Comparison of ENCODE assay signal across 30 mouse cellular contexts in the genomic region with DNA sequence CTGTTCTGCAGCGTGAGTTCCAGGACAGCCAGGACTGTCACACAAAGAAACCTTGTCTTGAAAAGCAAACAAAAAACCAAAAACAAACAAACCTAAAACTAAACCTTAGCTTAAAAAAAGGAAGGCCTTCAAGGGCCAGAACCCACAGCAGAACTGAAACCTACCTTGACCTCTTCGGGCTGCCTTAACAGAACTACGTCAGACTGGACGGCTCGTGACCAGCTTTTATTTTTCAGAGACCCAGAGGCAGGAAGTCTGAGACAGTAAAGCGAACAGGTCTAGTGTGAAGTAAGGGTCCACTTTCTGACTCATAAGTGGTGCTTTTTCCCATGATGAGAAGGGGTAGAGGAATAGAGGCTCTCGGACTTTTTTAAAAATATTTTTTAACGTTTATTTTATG. TPM values are rescaled to one million over a fixed set of nuclear protein-coding genes. Genes with fewer than 3 reads are reported as not detected.
DNase-seq lines count a peak whose midpoint lies in the region; ATAC-seq and TF ChIP-seq lines count a peak whose summit lies in the region.
"Had no signal": no experiment of that assay in that cellular context is flagged by ENCODE, and none has a peak within 500 bp of the region (broad histone marks: within the 10 kb centered on the region; RNA-seq: fewer than 3 reads in every experiment).

No protein-coding gene starts in this region.

- no peaks in the 10 kb centered on the region for H3K4me1 ChIP-seq in lung, adult 2 months (ENCODE audit: control insufficient read depth, insufficient read depth, low read length)
- H3K4me1 ChIP-seq in bone marrow, adult 2 months (ENCODE audit: control insufficient read depth, insufficient read depth, low read length), result no peaks in the 10 kb centered on the region; the same call in 1 of the 2 replicates
- H3K4me1 ChIP-seq in hindbrain, postnatal 0 days (ENCODE audit: insufficient read depth, low read length), result no peaks in the 10 kb centered on the region
- H3K4me1 ChIP-seq: hindbrain, embryonic 15.5 days; midbrain, embryonic 13.5 days; neural tube, embryonic 15.5 days had no signal

- H3K4me3 ChIP-seq in lung, adult 2 months (replicated peaks; ENCODE audit: extremely low read depth, low read depth, low read length), result no peak overlapping the region
- H3K4me3 ChIP-seq in bone marrow, adult 2 months (replicated peaks; ENCODE audit: control insufficient read depth, low read depth, low read length), result no peak overlapping the region
- H3K4me3 ChIP-seq in hindbrain, postnatal 0 days (ENCODE audit: low read length), result no peak overlapping the region
- H3K4me3 ChIP-seq: erythroblast, embryonic 14.5 days; gastrocnemius, adult 2 months; hindbrain, embryonic 10.5 days; hindbrain, embryonic 15.5 days; liver, embryonic 15.5 days; midbrain, embryonic 13.5 days; neural tube, embryonic 15.5 days had no signal

- peak overlapping the region; percentile 61; the same call in 1 of the 2 replicates for H3K27ac ChIP-seq in bone marrow, adult 2 months (ENCODE audit: control insufficient read depth, insufficient read depth, low read depth, low read length, poor library complexity)
- H3K27ac ChIP-seq in hindbrain, postnatal 0 days, result no peak overlapping the region
- H3K27ac ChIP-seq: gastrocnemius, adult 2 months; hindbrain, embryonic 10.5 days; hindbrain, embryonic 15.5 days; liver, embryonic 15.5 days; midbrain, embryonic 13.5 days; neural tube, embryonic 15.5 days had no signal

- no peaks in the 10 kb centered on the region for H3K9me3 ChIP-seq in hindbrain, postnatal 0 days (ENCODE audit: low read length)
- H3K9me3 ChIP-seq: hindbrain, embryonic 10.5 days; hindbrain, embryonic 15.5 days; liver, embryonic 15.5 days; midbrain, embryonic 13.5 days; neural tube, embryonic 15.5 days had no signal

- TF ChIP-seq CTCF in lung, adult 2 months (IDR thresholded peaks at IDR 0.05; ENCODE audit: insufficient read depth, low read length), result no peak
- TF ChIP-seq CTCF in bone marrow, adult 2 months (IDR thresholded peaks at IDR 0.05; ENCODE audit: control insufficient read depth, insufficient read depth, low read length), result no peak
- TF ChIP-seq CTCF in hindbrain, postnatal 0 days (IDR thresholded peaks at IDR 0.05; ENCODE audit: low read depth), result no peak

- TF ChIP-seq POLR2A in lung, adult 2 months (IDR thresholded peaks at IDR 0.05; ENCODE audit: borderline replicate concordance, extremely low read depth, low read depth, low read length), result no peak
- TF ChIP-seq POLR2A in bone marrow, adult 2 months (IDR thresholded peaks at IDR 0.05; ENCODE audit: borderline replicate concordance, control insufficient read depth, low read depth, low read length), result no peak

- H3K9ac ChIP-seq in hindbrain, postnatal 0 days (replicated peaks; ENCODE audit: low read length), result no peak overlapping the region
- H3K9ac ChIP-seq: hindbrain, embryonic 15.5 days; liver, embryonic 15.5 days; midbrain, embryonic 13.5 days; neural tube, embryonic 15.5 days had no signal

- H3K27me3 ChIP-seq in hindbrain, postnatal 0 days (ENCODE audit: insufficient read depth, low read length), result no peaks in the 10 kb centered on the region
- H3K27me3 ChIP-seq: hindbrain, embryonic 15.5 days; liver, embryonic 15.5 days; midbrain, embryonic 13.5 days; neural tube, embryonic 15.5 days; Patski had no signal

- no peak overlapping the region for H3K4me2 ChIP-seq in hindbrain, postnatal 0 days (ENCODE audit: low read depth, low read length)
- H3K4me2 ChIP-seq: hindbrain, embryonic 15.5 days; liver, embryonic 15.5 days; midbrain, embryonic 13.5 days; neural tube, embryonic 15.5 days had no signal

- 64% methylated on average over 8 of the region's 8 CpGs for WGBS in lung, adult 2 months
- 71% methylated on average over 8 of the region's 8 CpGs for WGBS in bone marrow, adult 2 months
- 85% methylated on average over 8 of the region's 8 CpGs for WGBS in hindbrain, postnatal 0 days

- peak; percentile 39 for DNase-seq in lung, postnatal 36 days
- DNase-seq in lung, adult 2 months, result no peak
- peak; percentile 70 to 73 for DNase-seq in B cell, adult 2 months
- no peak for DNase-seq in hindbrain, postnatal 0 days (ENCODE audit: low spot score)
- DNase-seq in thymus, postnatal 10 days (ENCODE audit: low spot score in 2 of 2), result no peak
- DNase-seq: adrenal gland, postnatal 10 days; cerebellum, adult 11-12 months; cerebellum, postnatal 14 days; gastrocnemius, postnatal 36 days; heart, postnatal 14 days; kidney, adult 18-20 months; kidney, postnatal 36 days; layer of hippocampus, postnatal 36 days; left cerebral cortex, postnatal 4 days; liver; lung, postnatal 4 days; right cerebral cortex, adult 18-20 months; right cerebral cortex, postnatal 4 days; thymus, postnatal 14 days had no signal

- peak; percentile 23; the same call in 1 of the 2 replicates for ATAC-seq in neutrophil, adult 5-6 weeks (ENCODE audit: extremely low read depth, insufficient number of reproducible peaks, low FRiP score, poor library complexity, severe bottlenecking)
- no peak for ATAC-seq in hindbrain, postnatal 0 days
- ATAC-seq: forebrain, embryonic 16.5 days; midbrain, embryonic 13.5 days; Patski had no signal

- H3K36me3 ChIP-seq in hindbrain, postnatal 0 days (ENCODE audit: insufficient read depth, low read length), result no peaks in the 10 kb centered on the region
- H3K36me3 ChIP-seq: hindbrain, embryonic 10.5 days; hindbrain, embryonic 15.5 days; liver, embryonic 15.5 days; midbrain, embryonic 13.5 days; neural tube, embryonic 15.5 days had no signal

RNA-seq across cellular contexts. Expression of gene Capzb, which starts 26.5 kb away (rescaled TPM):
- 152 and 172 TPM in 2 replicates for polyA plus RNA-seq in lung, adult 2 months (2012; rRNA removed)
- polyA plus RNA-seq in bone marrow, adult 2 months (2011; ENCODE audit: insufficient read depth, insufficient read length, low replicate concordance, missing spikeins), result 104 and 160 TPM in 2 replicates
- total RNA-seq in neutrophil, adult 5-6 weeks (2017), result 169 and 180 TPM in 2 replicates
- 86.6 and 88.5 TPM in 2 replicates for total RNA-seq in hindbrain, postnatal 0 days (2014; rRNA removed)
- polyA plus RNA-seq in hindbrain, postnatal 0 days (2015; fragmentation: Nextera tagmentation; extraction: Ambion mirVana), result 310 and 315 TPM in 2 replicates

RNA-seq across cellular contexts. Expression of gene Minos1, which starts 35.3 kb away (rescaled TPM):
- 29.7 and 37.7 TPM in 2 replicates for polyA plus RNA-seq in lung, adult 2 months (2012; rRNA removed)
- polyA plus RNA-seq in bone marrow, adult 2 months (2011; ENCODE audit: insufficient read depth, insufficient read length, low replicate concordance, missing spikeins), result 135 and 195 TPM in 2 replicates
- 66.9 and 68.0 TPM in 2 replicates for total RNA-seq in neutrophil, adult 5-6 weeks (2017)
- total RNA-seq in hindbrain, postnatal 0 days (2014; rRNA removed), result 17.1 and 19.1 TPM in 2 replicates
- 462 and 467 TPM in 2 replicates for polyA plus RNA-seq in hindbrain, postnatal 0 days (2015; fragmentation: Nextera tagmentation; extraction: Ambion mirVana)

Comparison
In these comparisons a context has a peak if more than half of its experiments do, and no peak if none do; other contexts are left out.
1. DNase-seq: peak in lung, postnatal 36 days (single experiment) and B cell, adult 2 months (2 of 2); none in lung, adult 2 months (single experiment), hindbrain, postnatal 0 days (single experiment) and thymus, postnatal 10 days (0 of 2).